In the genomic region with DNA sequence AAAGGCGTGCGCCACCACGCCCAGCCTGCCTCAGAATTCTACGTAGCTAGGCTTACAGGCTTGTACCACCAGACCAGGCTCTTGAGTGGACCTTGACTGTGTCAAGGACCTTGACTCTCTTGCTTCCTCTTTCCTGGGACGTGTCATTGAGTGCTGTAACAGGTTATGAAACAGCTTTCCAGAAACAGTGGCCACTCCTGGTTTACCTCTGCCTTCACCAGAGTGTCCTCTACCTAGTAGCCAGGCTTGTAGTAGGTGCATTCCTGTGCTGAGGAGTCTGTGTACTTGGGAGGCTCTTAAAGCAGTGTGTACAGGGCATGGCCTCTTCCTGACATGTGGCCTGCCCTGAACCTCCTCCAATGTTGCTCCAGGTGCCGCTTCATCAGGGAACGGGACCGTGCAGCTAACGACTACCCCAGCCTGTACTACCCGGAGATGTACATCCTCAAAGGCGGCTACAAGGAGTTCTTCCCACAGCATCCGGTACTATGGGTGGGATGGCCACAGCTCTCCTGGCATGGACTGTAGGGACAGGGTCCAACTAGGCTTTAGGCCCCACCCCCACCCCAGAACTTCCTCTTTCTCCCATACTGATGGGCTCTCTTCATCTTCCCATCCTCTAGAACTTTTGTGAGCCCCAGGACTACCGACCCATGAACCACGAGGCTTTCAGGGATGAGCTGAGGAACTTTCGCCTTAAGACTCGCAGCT, we compare ENCODE assay signal across 15 mouse cellular contexts. TPM values are rescaled to one million over a fixed set of nuclear protein-coding genes. Genes with fewer than 3 reads are reported as not detected.
DNase-seq lines count a peak whose midpoint lies in the region; ATAC-seq lines count a peak whose summit lies in the region.
"Had no signal": no experiment of that assay in that cellular context is flagged by ENCODE, and none has a peak within 500 bp of the region (broad histone marks: within the 10 kb centered on the region; RNA-seq: fewer than 3 reads in every experiment).

No protein-coding gene starts in this region.

- H3K4me3 ChIP-seq in liver, embryonic 13.5 days (replicated peaks), result no peak overlapping the region
- no peak overlapping the region for H3K4me3 ChIP-seq in liver, embryonic 11.5 days (ENCODE audit: low read depth, low read length)
- no peak overlapping the region for H3K4me3 ChIP-seq in lung, embryonic 16.5 days (ENCODE audit: low read length)
- H3K4me3 ChIP-seq in midbrain, embryonic 10.5 days, result no peak overlapping the region
- H3K4me3 ChIP-seq: forebrain, embryonic 12.5 days; heart, embryonic 13.5 days had no signal

- H3K9ac ChIP-seq in liver, embryonic 13.5 days, result no peak overlapping the region
- H3K9ac ChIP-seq in liver, embryonic 11.5 days (ENCODE audit: low read depth, low read length), result no peak overlapping the region
- H3K9ac ChIP-seq in lung, embryonic 16.5 days (ENCODE audit: low read length), result no peak overlapping the region
- H3K9ac ChIP-seq: forebrain, embryonic 12.5 days; heart, embryonic 13.5 days had no signal

- peaks cover 41% of the 10 kb centered on the region for H3K4me1 ChIP-seq in liver, embryonic 13.5 days (replicated peaks)
- no peaks in the 10 kb centered on the region for H3K4me1 ChIP-seq in liver, embryonic 11.5 days (replicated peaks; ENCODE audit: control insufficient read depth, insufficient read depth, low read length)
- H3K4me1 ChIP-seq in lung, embryonic 16.5 days (replicated peaks; ENCODE audit: control insufficient read depth, insufficient read depth, low read length), result no peaks in the 10 kb centered on the region
- H3K4me1 ChIP-seq in midbrain, embryonic 10.5 days, result peaks cover 30% of the 10 kb centered on the region
- H3K4me1 ChIP-seq: heart, embryonic 13.5 days had no signal

- no peak overlapping the region for H3K4me2 ChIP-seq in liver, embryonic 13.5 days
- H3K4me2 ChIP-seq in liver, embryonic 11.5 days, result no peak overlapping the region
- no peak overlapping the region for H3K4me2 ChIP-seq in lung, embryonic 16.5 days (ENCODE audit: low read depth, low read length)
- H3K4me2 ChIP-seq: forebrain, embryonic 12.5 days; heart, embryonic 13.5 days had no signal

- DNase-seq in liver, embryonic 13.5 days, result no peak
- DNase-seq in liver, embryonic 11.5 days (ENCODE audit: low spot score), result no peak
- DNase-seq in layer of hippocampus, postnatal 36 days, result no peak
- no peak for DNase-seq in left cerebral cortex, adult 8-10 months (ENCODE audit: low spot score in 2 of 2)
- no peak for DNase-seq in midbrain, embryonic 10.5 days (ENCODE audit: low spot score)
- DNase-seq: cerebellum, adult 8-10 months; gastrocnemius, postnatal 36 days; kidney, postnatal 10 days; left cerebral cortex, postnatal 4 days had no signal

- ATAC-seq in liver, embryonic 13.5 days (ENCODE audit: low read depth), result peak; percentile 25; the same call in 1 of the 2 replicates
- ATAC-seq in liver, embryonic 11.5 days (replicated peaks; ENCODE audit: low FRiP score), result no peak
- ATAC-seq in erythroblast, adult 5-6 weeks (replicated peaks; ENCODE audit: low FRiP score, poor library complexity, severe bottlenecking), result 0 out of 2 replicates have a peak, but pooled peaks have one; percentile 9
- ATAC-seq in lung, embryonic 16.5 days (ENCODE audit: low read depth), result peak; percentile 44
- peak; percentile 45; the same call in 1 of the 2 replicates for ATAC-seq in monocyte, adult 5-6 weeks (replicated peaks; ENCODE audit: insufficient number of reproducible peaks, low FRiP score, low TSS enrichment, poor library complexity, severe bottlenecking)
- ATAC-seq: inflammation-experienced regulatory T-cells, adult 6 months had no signal

- H3K9me3 ChIP-seq in liver, embryonic 13.5 days (replicated peaks), result no peaks in the 10 kb centered on the region
- no peaks in the 10 kb centered on the region for H3K9me3 ChIP-seq in liver, embryonic 11.5 days (ENCODE audit: control insufficient read depth, low read length)
- H3K9me3 ChIP-seq in lung, embryonic 16.5 days (ENCODE audit: control insufficient read depth, low read length), result no peaks in the 10 kb centered on the region
- H3K9me3 ChIP-seq in midbrain, embryonic 10.5 days (replicated peaks), result no peaks in the 10 kb centered on the region
- H3K9me3 ChIP-seq: forebrain, embryonic 12.5 days; heart, embryonic 13.5 days had no signal

- no peaks in the 10 kb centered on the region for H3K27me3 ChIP-seq in liver, embryonic 13.5 days
- no peaks in the 10 kb centered on the region for H3K27me3 ChIP-seq in liver, embryonic 11.5 days (replicated peaks; ENCODE audit: control insufficient read depth, insufficient read depth, low read length)
- H3K27me3 ChIP-seq in lung, embryonic 16.5 days (ENCODE audit: control insufficient read depth, insufficient read depth, low read depth, low read length), result no peaks in the 10 kb centered on the region
- H3K27me3 ChIP-seq in midbrain, embryonic 10.5 days (ENCODE audit: low read depth, poor library complexity, severe bottlenecking), result no peaks in the 10 kb centered on the region
- H3K27me3 ChIP-seq: forebrain, embryonic 12.5 days; heart, embryonic 13.5 days had no signal

- 80% methylated on average over 16 of the region's 16 CpGs for WGBS in liver, embryonic 13.5 days (ENCODE audit: insufficient replicate concordance)
- 83% methylated on average over 16 of the region's 16 CpGs for WGBS in liver, embryonic 11.5 days
- WGBS in lung, embryonic 16.5 days, result 85% methylated on average over 16 of the region's 16 CpGs
- 96% methylated on average over 16 of the region's 16 CpGs for WGBS in midbrain, embryonic 10.5 days

- peaks cover 100% of the 10 kb centered on the region for H3K36me3 ChIP-seq in liver, embryonic 13.5 days
- H3K36me3 ChIP-seq in liver, embryonic 11.5 days (ENCODE audit: control insufficient read depth, insufficient read depth, low read length), result peaks cover 13% of the 10 kb centered on the region
- H3K36me3 ChIP-seq in lung, embryonic 16.5 days (ENCODE audit: control insufficient read depth, insufficient read depth, low read length), result peaks cover 23% of the 10 kb centered on the region
- H3K36me3 ChIP-seq in midbrain, embryonic 10.5 days, result peaks cover 98% of the 10 kb centered on the region

- H3K27ac ChIP-seq in liver, embryonic 13.5 days, result no peak overlapping the region; the same call in 1 of the 2 replicates
- no peak overlapping the region for H3K27ac ChIP-seq in liver, embryonic 11.5 days (ENCODE audit: low read depth, low read length)
- no peak overlapping the region for H3K27ac ChIP-seq in lung, embryonic 16.5 days (ENCODE audit: low read length)
- no peak overlapping the region for H3K27ac ChIP-seq in midbrain, embryonic 10.5 days (replicated peaks)
- H3K27ac ChIP-seq: forebrain, embryonic 12.5 days; heart, embryonic 13.5 days had no signal

RNA-seq across cellular contexts. Expression of a gene that starts 9.7 kb away (rescaled TPM):
- 1.1 and 1.2 TPM in 2 replicates for polyA plus RNA-seq in liver, embryonic 13.5 days (2015; fragmentation: Nextera tagmentation; extraction: Ambion mirVana)
- polyA plus RNA-seq in liver, embryonic 11.5 days (2014; fragmentation: Nextera tagmentation; extraction: Ambion mirVana), result 1.3 and 1.5 TPM in 2 replicates
- 0.63 TPM in 1 of 2 replicates, not detected in the other for total RNA-seq in erythroblast, adult 5-6 weeks (2015; ENCODE audit: low replicate concordance)
- total RNA-seq in erythroblast, adult 5-6 weeks (2017; ENCODE audit: low replicate concordance), result 3.1 and 4.2 TPM in 2 replicates
- polyA plus RNA-seq in lung, embryonic 16.5 days (2015; fragmentation: Nextera tagmentation; extraction: Ambion mirVana), result 6.5 and 8.8 TPM in 2 replicates
- 0.38 to 1.6 TPM in 2 of 3 replicates, not detected in the other for total RNA-seq in monocyte, adult 5-6 weeks (2017)
- 10 to 100 TPM; 10.9 to 14.4 TPM for total RNA-seq in layer of hippocampus, postnatal 36 days (2021)
- 1 to 10 TPM; 7.4 to 8.3 (median 8.1) TPM for total RNA-seq in left cerebral cortex, adult 8-10 months (2022)
- polyA plus RNA-seq in midbrain, embryonic 10.5 days (2016; fragmentation: Nextera tagmentation; extraction: Ambion mirVana), result 3.7 and 6.3 TPM in 2 replicates

RNA-seq across cellular contexts. Expression of a gene that starts 10.0 kb away (rescaled TPM):
- polyA plus RNA-seq in liver, embryonic 13.5 days (2015; fragmentation: Nextera tagmentation; extraction: Ambion mirVana), result 171 and 201 TPM in 2 replicates
- 76.4 and 85.4 TPM in 2 replicates for polyA plus RNA-seq in liver, embryonic 11.5 days (2014; fragmentation: Nextera tagmentation; extraction: Ambion mirVana)
- total RNA-seq in erythroblast, adult 5-6 weeks (2015; ENCODE audit: low replicate concordance), result 160 and 210 TPM in 2 replicates
- total RNA-seq in erythroblast, adult 5-6 weeks (2017; ENCODE audit: low replicate concordance), result 363 and 459 TPM in 2 replicates
- 61.0 TPM in 2 replicates for polyA plus RNA-seq in lung, embryonic 16.5 days (2015; fragmentation: Nextera tagmentation; extraction: Ambion mirVana)
- 7.7 to 39.4 TPM (median 11.3 TPM) in 3 replicates for total RNA-seq in monocyte, adult 5-6 weeks (2017)
- 10 to 100 TPM; 16.0 to 20.1 TPM for total RNA-seq in layer of hippocampus, postnatal 36 days (2021)
- 10 to 100 TPM; 18.3 to 21.9 (median 19.1) TPM for total RNA-seq in left cerebral cortex, adult 8-10 months (2022)
- polyA plus RNA-seq in midbrain, embryonic 10.5 days (2016; fragmentation: Nextera tagmentation; extraction: Ambion mirVana), result 117 and 140 TPM in 2 replicates

RNA-seq across cellular contexts. Expression of a gene that starts 10.1 kb away (rescaled TPM):
- polyA plus RNA-seq in liver, embryonic 13.5 days (2015; fragmentation: Nextera tagmentation; extraction: Ambion mirVana), result 18.1 and 19.7 TPM in 2 replicates
- 18.1 and 19.2 TPM in 2 replicates for polyA plus RNA-seq in liver, embryonic 11.5 days (2014; fragmentation: Nextera tagmentation; extraction: Ambion mirVana)
- total RNA-seq in erythroblast, adult 5-6 weeks (2015; ENCODE audit: low replicate concordance), result 18.2 and 36.5 TPM in 2 replicates
- 18.7 and 21.0 TPM in 2 replicates for total RNA-seq in erythroblast, adult 5-6 weeks (2017; ENCODE audit: low replicate concordance)
- 29.0 and 29.7 TPM in 2 replicates for polyA plus RNA-seq in lung, embryonic 16.5 days (2015; fragmentation: Nextera tagmentation; extraction: Ambion mirVana)
- 3.0 to 15.2 TPM (median 13.2 TPM) in 3 replicates for total RNA-seq in monocyte, adult 5-6 weeks (2017)
- 10 to 100 TPM; 22.2 to 25.7 TPM for total RNA-seq in layer of hippocampus, postnatal 36 days (2021)
- total RNA-seq in left cerebral cortex, adult 8-10 months (2022), result 10 to 100 TPM; 23.9 to 28.5 (median 26.2) TPM
- polyA plus RNA-seq in midbrain, embryonic 10.5 days (2016; fragmentation: Nextera tagmentation; extraction: Ambion mirVana), result 25.9 and 28.9 TPM in 2 replicates

RNA-seq across cellular contexts. Expression of a gene that starts 16.9 kb away (rescaled TPM):
- polyA plus RNA-seq in liver, embryonic 13.5 days (2015; fragmentation: Nextera tagmentation; extraction: Ambion mirVana), result 3.5 and 4.5 TPM in 2 replicates
- polyA plus RNA-seq in liver, embryonic 11.5 days (2014; fragmentation: Nextera tagmentation; extraction: Ambion mirVana), result 3.8 and 4.9 TPM in 2 replicates
- total RNA-seq in erythroblast, adult 5-6 weeks (2015; ENCODE audit: low replicate concordance), result 0.96 and 3.8 TPM in 2 replicates
- 6.4 and 7.7 TPM in 2 replicates for total RNA-seq in erythroblast, adult 5-6 weeks (2017; ENCODE audit: low replicate concordance)
- 8.4 and 9.5 TPM in 2 replicates for polyA plus RNA-seq in lung, embryonic 16.5 days (2015; fragmentation: Nextera tagmentation; extraction: Ambion mirVana)
- 12.5 to 17.0 TPM (median 14.0 TPM) in 3 replicates for total RNA-seq in monocyte, adult 5-6 weeks (2017)
- 10 to 100 TPM; 73.9 to 76.5 TPM for total RNA-seq in layer of hippocampus, postnatal 36 days (2021)
- total RNA-seq in left cerebral cortex, adult 8-10 months (2022), result 10 to 100 TPM; 73.8 to 80.9 (median 75.8) TPM
- polyA plus RNA-seq in midbrain, embryonic 10.5 days (2016; fragmentation: Nextera tagmentation; extraction: Ambion mirVana), result 9.0 and 10.6 TPM in 2 replicates

RNA-seq across cellular contexts. Expression of a gene that starts 36.9 kb away (rescaled TPM):
- polyA plus RNA-seq in liver, embryonic 13.5 days (2015; fragmentation: Nextera tagmentation; extraction: Ambion mirVana), result 124 and 129 TPM in 2 replicates
- 130 TPM in 2 replicates for polyA plus RNA-seq in liver, embryonic 11.5 days (2014; fragmentation: Nextera tagmentation; extraction: Ambion mirVana)
- total RNA-seq in erythroblast, adult 5-6 weeks (2015; ENCODE audit: low replicate concordance), result 77.1 and 92.0 TPM in 2 replicates
- total RNA-seq in erythroblast, adult 5-6 weeks (2017; ENCODE audit: low replicate concordance), result 33.9 and 49.3 TPM in 2 replicates
- polyA plus RNA-seq in lung, embryonic 16.5 days (2015; fragmentation: Nextera tagmentation; extraction: Ambion mirVana), result 57.9 and 63.5 TPM in 2 replicates
- total RNA-seq in monocyte, adult 5-6 weeks (2017), result 4.0 to 11.8 TPM (median 5.2 TPM) in 3 replicates
- total RNA-seq in layer of hippocampus, postnatal 36 days (2021), result 10 to 100 TPM; 51.3 to 51.8 TPM
- 10 to 100 TPM; 84.5 to 96.9 (median 92.6) TPM for total RNA-seq in left cerebral cortex, adult 8-10 months (2022)
- polyA plus RNA-seq in midbrain, embryonic 10.5 days (2016; fragmentation: Nextera tagmentation; extraction: Ambion mirVana), result 136 and 145 TPM in 2 replicates
